Comparison of ENCODE assay signal across 15 mouse cellular contexts in the genomic region with DNA sequence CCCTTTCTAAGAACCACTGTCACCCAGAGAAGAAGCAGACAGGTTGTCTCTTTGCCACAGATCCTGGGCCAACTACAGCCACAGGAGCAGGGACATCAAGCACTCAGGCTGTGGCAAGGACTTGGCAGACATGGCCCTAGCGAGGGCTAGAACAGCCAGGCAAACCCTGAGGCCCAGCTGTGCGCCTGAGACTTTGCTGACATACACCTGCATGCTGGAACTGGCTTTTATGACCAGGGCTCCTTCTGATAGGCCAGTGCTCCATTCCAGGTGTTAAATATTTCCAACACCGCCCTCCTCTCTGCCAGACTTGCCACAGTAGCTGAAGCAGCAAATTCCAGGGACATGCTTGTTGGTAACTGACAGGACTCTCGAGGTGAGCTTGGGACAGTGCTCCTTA. TPM values are rescaled to one million over a fixed set of nuclear protein-coding genes. Genes with fewer than 3 reads are reported as not detected.
DNase-seq lines count a peak whose midpoint lies in the region; ATAC-seq and TF ChIP-seq lines count a peak whose summit lies in the region.
"Had no signal": no experiment of that assay in that cellular context is flagged by ENCODE, and none has a peak within 500 bp of the region (broad histone marks: within the 10 kb centered on the region; RNA-seq: fewer than 3 reads in every experiment).

No protein-coding gene starts in this region.

- no peak overlapping the region for H3K9ac ChIP-seq in embryonic facial prominence, embryonic 13.5 days
- no peak overlapping the region for H3K9ac ChIP-seq in kidney, postnatal 0 days (ENCODE audit: low read depth, low read length)
- H3K9ac ChIP-seq: limb, embryonic 15.5 days; midbrain, embryonic 12.5 days had no signal

- no peak overlapping the region for H3K4me2 ChIP-seq in embryonic facial prominence, embryonic 13.5 days
- no peak overlapping the region for H3K4me2 ChIP-seq in kidney, postnatal 0 days (ENCODE audit: low read length)
- H3K4me2 ChIP-seq: limb, embryonic 15.5 days; midbrain, embryonic 12.5 days had no signal

- ATAC-seq in embryonic facial prominence, embryonic 13.5 days (ENCODE audit: insufficient number of reproducible peaks, insufficient read depth, low FRiP score, low TSS enrichment, low read depth): no peak
- ATAC-seq in kidney, postnatal 0 days (replicated peaks; ENCODE audit: low FRiP score, low read depth): peak; percentile 57; the same call in 1 of the 2 replicates

- H3K9me3 ChIP-seq in embryonic facial prominence, embryonic 13.5 days: no peaks in the 10 kb centered on the region
- no peaks in the 10 kb centered on the region; the same call in 1 of the 2 replicates for H3K9me3 ChIP-seq in embryonic facial prominence, embryonic 10.5 days
- H3K9me3 ChIP-seq in kidney, postnatal 0 days (replicated peaks; ENCODE audit: low read length): no peaks in the 10 kb centered on the region
- H3K9me3 ChIP-seq: limb, embryonic 15.5 days; midbrain, embryonic 12.5 days had no signal

- no peaks in the 10 kb centered on the region for H3K36me3 ChIP-seq in embryonic facial prominence, embryonic 13.5 days
- no peaks in the 10 kb centered on the region for H3K36me3 ChIP-seq in embryonic facial prominence, embryonic 10.5 days (replicated peaks)
- H3K36me3 ChIP-seq in kidney, postnatal 0 days (ENCODE audit: insufficient read depth, low read length): no peaks in the 10 kb centered on the region
- H3K36me3 ChIP-seq: limb, embryonic 15.5 days; midbrain, embryonic 12.5 days had no signal

- TF ChIP-seq CTCF in kidney, postnatal 0 days (IDR thresholded peaks at IDR 0.05; ENCODE audit: low read depth): no peak

- peak overlapping the region; percentile 45; the same call in 1 of the 2 replicates for H3K27ac ChIP-seq in embryonic facial prominence, embryonic 13.5 days
- H3K27ac ChIP-seq in embryonic facial prominence, embryonic 10.5 days (replicated peaks): no peak overlapping the region
- H3K27ac ChIP-seq in kidney, postnatal 0 days: no peak overlapping the region
- H3K27ac ChIP-seq: limb, embryonic 15.5 days; midbrain, embryonic 12.5 days had no signal

- no peaks in the 10 kb centered on the region for H3K27me3 ChIP-seq in embryonic facial prominence, embryonic 13.5 days
- H3K27me3 ChIP-seq in embryonic facial prominence, embryonic 10.5 days (replicated peaks; ENCODE audit: low read depth, poor library complexity, severe bottlenecking): 0 out of 2 replicates have a peak, but pooled peaks cover 5% of the 10 kb centered on the region
- H3K27me3 ChIP-seq in kidney, postnatal 0 days (ENCODE audit: insufficient read depth, low read length): no peaks in the 10 kb centered on the region
- H3K27me3 ChIP-seq: limb, embryonic 15.5 days; midbrain, embryonic 12.5 days had no signal

- H3K4me1 ChIP-seq in embryonic facial prominence, embryonic 13.5 days: peaks cover 20% of the 10 kb centered on the region
- H3K4me1 ChIP-seq in embryonic facial prominence, embryonic 10.5 days: peaks cover 16% of the 10 kb centered on the region
- H3K4me1 ChIP-seq in kidney, postnatal 0 days (replicated peaks; ENCODE audit: insufficient read depth, low read length): no peaks in the 10 kb centered on the region

- 73% methylated on average over 4 of the region's 4 CpGs for WGBS in embryonic facial prominence, embryonic 13.5 days
- 86% methylated on average over 4 of the region's 4 CpGs for WGBS in embryonic facial prominence, embryonic 10.5 days
- WGBS in kidney, postnatal 0 days: 64% methylated on average over 4 of the region's 4 CpGs

- H3K4me3 ChIP-seq in embryonic facial prominence, embryonic 13.5 days: no peak overlapping the region
- H3K4me3 ChIP-seq in embryonic facial prominence, embryonic 10.5 days: no peak overlapping the region
- no peak overlapping the region for H3K4me3 ChIP-seq in kidney, postnatal 0 days (replicated peaks; ENCODE audit: low read depth, low read length)
- H3K4me3 ChIP-seq: limb, embryonic 15.5 days; midbrain, embryonic 12.5 days had no signal

- intact Hi-C loops in heart, postnatal 36 days (cut with DNase I): no loop called here

- no peak for DNase-seq in embryonic facial prominence, embryonic 10.5 days (ENCODE audit: low spot score)
- DNase-seq in urinary bladder, postnatal 4 days (ENCODE audit: low spot score in 2 of 2): peak; percentile 13 to 42
- DNase-seq in urinary bladder, postnatal 10 days (ENCODE audit: low spot score): no peak
- DNase-seq in kidney, postnatal 0 days (ENCODE audit: low spot score): no peak
- DNase-seq in yolk sac, embryonic 10.5 days (ENCODE audit: low spot score): peak; percentile 72
- no peak for DNase-seq in heart, postnatal 36 days
- no peak for DNase-seq in cerebellum, adult 9-11 months
- DNase-seq: adrenal gland, adult 2 months; cerebellum, adult 11-12 months; gastrocnemius, postnatal 25 days; right cerebral cortex, postnatal 25 days had no signal

RNA-seq across cellular contexts. Expression of a gene that starts 3.9 kb away (rescaled TPM):
- 3.3 and 4.4 TPM in 2 replicates for polyA plus RNA-seq in embryonic facial prominence, embryonic 13.5 days (2015; fragmentation: Nextera tagmentation; extraction: Ambion mirVana)
- 1.2 and 1.7 TPM in 2 replicates for polyA plus RNA-seq in embryonic facial prominence, embryonic 10.5 days (2016; fragmentation: Nextera tagmentation; extraction: Ambion mirVana)
- polyA plus RNA-seq in kidney, postnatal 0 days (2015; fragmentation: Nextera tagmentation; extraction: Ambion mirVana): 2.8 and 3.0 TPM in 2 replicates
- total RNA-seq in heart, postnatal 36 days (2021): 10 to 100 TPM; 17.1 to 19.0 TPM
- total RNA-seq: common myeloid progenitor, adult 5-6 weeks had no signal

Comparison
In these comparisons a context has a peak if more than half of its experiments do, and no peak if none do; other contexts are left out.
1. DNase-seq: peak in urinary bladder, postnatal 4 days (2 of 2) and yolk sac, embryonic 10.5 days (single experiment); none in embryonic facial prominence, embryonic 10.5 days (single experiment), urinary bladder, postnatal 10 days (single experiment), kidney, postnatal 0 days (single experiment), heart, postnatal 36 days (0 of 2) and cerebellum, adult 9-11 months (single experiment).